ENCODE assay signal across 8 mouse cellular contexts in the genomic region with DNA sequence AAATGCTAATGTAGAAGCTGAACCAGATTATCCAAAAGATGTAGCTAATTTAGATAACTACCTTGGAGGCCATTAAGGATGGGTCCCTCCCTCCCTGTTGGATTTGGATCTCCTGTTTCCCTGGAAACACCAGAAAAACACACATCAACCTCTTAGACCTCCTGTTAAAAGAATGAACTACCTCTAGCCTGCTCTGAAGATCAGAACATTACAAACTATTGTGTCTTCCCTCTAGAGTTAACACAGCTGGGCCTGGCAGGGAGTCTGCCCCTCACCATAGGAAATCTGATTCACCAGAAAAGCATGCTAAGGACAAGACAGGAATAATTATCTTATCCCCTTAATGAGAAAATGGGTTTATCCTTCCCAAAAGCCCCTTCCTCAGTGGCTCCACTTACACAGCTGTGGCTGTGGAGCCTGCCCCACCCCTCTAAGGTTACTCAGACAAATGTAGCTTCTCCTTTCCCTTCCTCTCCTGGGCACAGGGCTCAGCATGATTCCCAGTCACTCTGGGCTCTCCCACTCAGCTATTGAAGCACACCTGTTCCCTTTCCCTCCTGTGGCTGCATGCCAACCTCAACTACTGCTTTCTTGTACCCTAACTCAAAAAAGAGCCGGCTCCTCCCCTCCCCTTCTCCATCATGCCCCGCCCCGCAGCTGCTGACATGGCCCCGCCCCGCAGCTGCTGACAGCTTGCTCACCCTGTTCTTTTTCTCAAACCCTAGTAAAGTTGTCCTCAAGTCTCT.
A peak's percentile ranks its signal among the peaks of the same experiment; 100 is the strongest.
DNase-seq lines count a peak whose midpoint lies in the region; ATAC-seq and TF ChIP-seq lines count a peak whose summit lies in the region.

No protein-coding gene starts in this region.

- no peaks in the 10 kb centered on the region; the same call in 1 of the 2 replicates for H3K36me3 ChIP-seq in heart, embryonic 12.5 days
- 0 out of 2 replicates have a peak, but pooled peaks cover 2% of the 10 kb centered on the region for H3K36me3 ChIP-seq in heart, postnatal 0 days (replicated peaks; ENCODE audit: control insufficient read depth, insufficient read depth, low read length)
- no peaks in the 10 kb centered on the region for H3K36me3 ChIP-seq in midbrain, embryonic 14.5 days (ENCODE audit: control insufficient read depth, insufficient read depth, low read length)

- no peak overlapping the region for H3K4me3 ChIP-seq in heart, embryonic 12.5 days
- H3K4me3 ChIP-seq in heart, postnatal 0 days (ENCODE audit: low read depth, low read length) = no peak overlapping the region
- no peak overlapping the region for H3K4me3 ChIP-seq in midbrain, embryonic 14.5 days (replicated peaks; ENCODE audit: low read depth, low read length)

- H3K9me3 ChIP-seq in heart, embryonic 12.5 days (replicated peaks) = no peaks in the 10 kb centered on the region
- 0 out of 2 replicates have a peak, but pooled peaks cover 3% of the 10 kb centered on the region for H3K9me3 ChIP-seq in heart, postnatal 0 days (replicated peaks; ENCODE audit: control insufficient read depth, low read length)
- H3K9me3 ChIP-seq in midbrain, embryonic 14.5 days (ENCODE audit: control insufficient read depth, low read length) = no peaks in the 10 kb centered on the region

- DNase-seq in heart, adult 9 months (ENCODE audit: low spot score in 2 of 2) = no peak
- peak; percentile 20 for DNase-seq in R1 (ENCODE audit: low read depth, low spot score)
- no peak for DNase-seq in heart, postnatal 0 days (ENCODE audit: low spot score)
- peak; percentile 45 for DNase-seq in midbrain, embryonic 14.5 days
- DNase-seq in thymus, postnatal 36 days = peak; percentile 73 to 81
- no peak for DNase-seq in kidney, adult 9 months
- no peak for DNase-seq in gastrocnemius, postnatal 25 days

- H3K4me2 ChIP-seq in heart, embryonic 12.5 days = peak overlapping the region; percentile 27; the same call in 1 of the 2 replicates
- H3K4me2 ChIP-seq in heart, postnatal 0 days (ENCODE audit: low read depth, low read length) = peak overlapping the region; percentile 15; the same call in 1 of the 2 replicates
- no peak overlapping the region for H3K4me2 ChIP-seq in midbrain, embryonic 14.5 days (ENCODE audit: low read length)

- TF ChIP-seq CTCF in heart, postnatal 0 days (IDR thresholded peaks at IDR 0.05; ENCODE audit: low read depth) = no peak

- no peak overlapping the region for H3K27ac ChIP-seq in heart, embryonic 12.5 days (ENCODE audit: poor library complexity, severe bottlenecking)
- no peak overlapping the region; the same call in 1 of the 2 replicates for H3K27ac ChIP-seq in heart, postnatal 0 days (ENCODE audit: low read depth)
- H3K27ac ChIP-seq in midbrain, embryonic 14.5 days (replicated peaks; ENCODE audit: low read depth, low read length) = peak overlapping the region; percentile 1; the same call in 1 of the 2 replicates

- 16% methylated on average over 5 of the region's 5 CpGs for WGBS in heart, embryonic 12.5 days
- 16% methylated on average over 5 of the region's 5 CpGs for WGBS in heart, postnatal 0 days
- WGBS in midbrain, embryonic 14.5 days = 5% methylated on average over 5 of the region's 5 CpGs

- H3K9ac ChIP-seq in heart, embryonic 12.5 days = no peak overlapping the region
- no peak overlapping the region for H3K9ac ChIP-seq in heart, postnatal 0 days (replicated peaks; ENCODE audit: low read depth, low read length)
- H3K9ac ChIP-seq in midbrain, embryonic 14.5 days (replicated peaks; ENCODE audit: low read length) = no peak overlapping the region

- no peak for TF ChIP-seq EP300 in heart, postnatal 0 days (IDR thresholded peaks at IDR 0.05; ENCODE audit: low read depth)

- no peak for ATAC-seq in heart, embryonic 12.5 days (ENCODE audit: insufficient number of reproducible peaks, low FRiP score)
- ATAC-seq in heart, postnatal 0 days (ENCODE audit: insufficient read depth, low read depth) = no peak
- no peak for ATAC-seq in midbrain, embryonic 14.5 days (ENCODE audit: low FRiP score, low TSS enrichment)

- no peaks in the 10 kb centered on the region for H3K27me3 ChIP-seq in heart, embryonic 12.5 days (replicated peaks)
- no peaks in the 10 kb centered on the region for H3K27me3 ChIP-seq in heart, postnatal 0 days (ENCODE audit: control insufficient read depth, insufficient read depth, low read length)
- no peaks in the 10 kb centered on the region for H3K27me3 ChIP-seq in midbrain, embryonic 14.5 days (ENCODE audit: control insufficient read depth, insufficient read depth, low read length)

- H3K4me1 ChIP-seq in heart, embryonic 12.5 days (replicated peaks) = peaks cover 18% of the 10 kb centered on the region
- peaks cover 12% of the 10 kb centered on the region for H3K4me1 ChIP-seq in heart, postnatal 0 days (ENCODE audit: control insufficient read depth, insufficient read depth)
- peaks cover 19% of the 10 kb centered on the region for H3K4me1 ChIP-seq in midbrain, embryonic 14.5 days (ENCODE audit: control insufficient read depth, insufficient read depth, low read length)

Comparison
In these comparisons a context has a peak if more than half of its experiments do, and no peak if none do; other contexts are left out.
1. DNase-seq: peak in R1 (single experiment), midbrain, embryonic 14.5 days (single experiment) and thymus, postnatal 36 days (2 of 2); none in heart, adult 9 months (0 of 2), heart, postnatal 0 days (single experiment), kidney, adult 9 months (single experiment) and gastrocnemius, postnatal 25 days (single experiment).